Mouse (Mus musculus) lung, postnatal 0 days (tissue): Measurements from ENCODE around the gene Bcar3.
A peak's percentile ranks its signal among the peaks of the same experiment; 100 is the strongest.

Experiments used
- CTCF ChIP-seq: IDR thresholded peaks from 2 replicates; pipeline ENCODE4 v1.5.1; 2016; ENCODE audit warnings: antibody characterized with exemption, mild to moderate bottlenecking
- EP300 ChIP-seq: IDR thresholded peaks from 2 replicates; pipeline ENCODE4 v1.6.1; 2016; ENCODE audit warnings: antibody characterized with exemption, mild to moderate bottlenecking, control low read depth

GRCm38 (mm10) chr3:122515568-122516326, 221.8 kb downstream of the Bcar3 start:
- peak; percentile 15; the same call in 1 of the 2 replicates for TF ChIP-seq CTCF
- no peak for TF ChIP-seq EP300
